Mouse (Mus musculus): ENCODE results near the gene Nfkbie.

Gene Nfkbie

DNA sequence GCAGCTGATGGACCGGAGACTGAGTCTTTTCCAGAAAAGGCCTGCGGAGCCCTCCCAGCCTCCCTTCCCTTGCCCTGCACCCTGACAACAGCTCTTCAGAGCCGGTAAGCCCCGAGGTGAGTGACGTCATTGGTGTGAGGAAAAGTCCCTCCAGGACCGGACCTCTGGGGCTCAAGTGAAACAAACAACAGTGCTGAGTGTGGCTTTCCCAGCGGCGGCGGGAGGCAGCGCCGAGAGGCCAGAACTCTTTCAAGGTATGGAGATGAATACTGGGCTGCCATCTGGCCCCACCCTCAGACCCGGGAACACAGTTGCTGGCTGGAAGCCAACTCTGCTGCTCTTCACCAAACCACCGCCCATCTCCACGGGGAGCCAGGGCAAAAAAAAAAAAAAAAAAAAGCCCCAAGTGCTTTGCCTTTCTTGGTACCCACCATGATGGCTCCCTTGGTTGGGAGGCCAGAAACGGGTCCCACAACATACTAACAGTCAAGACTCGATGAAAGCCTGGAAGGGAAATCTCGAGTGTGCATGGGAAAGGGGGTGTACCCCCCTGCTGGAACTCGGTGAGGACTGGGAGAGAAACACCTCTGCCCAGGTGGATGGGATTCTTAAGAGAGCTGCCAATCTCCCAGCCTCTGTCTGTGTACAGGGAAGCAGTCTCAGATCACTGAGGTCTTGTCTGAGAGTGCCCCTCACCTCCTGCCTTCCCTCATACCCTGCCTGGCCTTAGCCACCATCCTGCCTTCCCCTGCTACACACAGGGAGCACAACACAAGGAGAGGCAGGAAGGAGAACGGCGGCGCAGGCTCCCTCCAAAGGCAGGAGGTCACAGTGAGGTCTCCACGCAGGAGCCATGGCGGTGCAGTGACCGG lies 11.3 kb upstream of the Nfkbie start:
- DNase-seq = peak; percentile 84

DNA sequence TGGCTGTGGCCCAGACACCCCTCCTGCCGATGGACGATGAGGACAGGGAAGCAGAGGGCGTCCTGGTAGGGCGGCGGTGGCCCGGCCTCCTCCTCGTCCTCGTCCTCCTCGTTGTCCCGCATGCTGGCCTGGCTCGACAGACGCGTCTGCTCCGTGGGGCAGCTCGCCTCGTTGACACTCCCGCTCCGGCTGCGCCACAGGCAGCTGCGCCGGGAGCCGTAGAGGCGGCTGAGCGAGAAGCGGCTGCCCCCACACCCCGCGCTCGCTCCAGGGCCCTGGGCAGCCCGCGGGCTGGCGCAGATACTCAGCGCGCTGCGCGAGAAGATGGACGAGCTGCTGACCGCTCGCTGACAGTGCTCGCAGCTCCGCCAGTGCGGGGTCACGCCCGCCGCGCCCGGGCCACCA lies 10.6 kb upstream of the Nfkbie start:
- DNase-seq = no peak

DNA sequence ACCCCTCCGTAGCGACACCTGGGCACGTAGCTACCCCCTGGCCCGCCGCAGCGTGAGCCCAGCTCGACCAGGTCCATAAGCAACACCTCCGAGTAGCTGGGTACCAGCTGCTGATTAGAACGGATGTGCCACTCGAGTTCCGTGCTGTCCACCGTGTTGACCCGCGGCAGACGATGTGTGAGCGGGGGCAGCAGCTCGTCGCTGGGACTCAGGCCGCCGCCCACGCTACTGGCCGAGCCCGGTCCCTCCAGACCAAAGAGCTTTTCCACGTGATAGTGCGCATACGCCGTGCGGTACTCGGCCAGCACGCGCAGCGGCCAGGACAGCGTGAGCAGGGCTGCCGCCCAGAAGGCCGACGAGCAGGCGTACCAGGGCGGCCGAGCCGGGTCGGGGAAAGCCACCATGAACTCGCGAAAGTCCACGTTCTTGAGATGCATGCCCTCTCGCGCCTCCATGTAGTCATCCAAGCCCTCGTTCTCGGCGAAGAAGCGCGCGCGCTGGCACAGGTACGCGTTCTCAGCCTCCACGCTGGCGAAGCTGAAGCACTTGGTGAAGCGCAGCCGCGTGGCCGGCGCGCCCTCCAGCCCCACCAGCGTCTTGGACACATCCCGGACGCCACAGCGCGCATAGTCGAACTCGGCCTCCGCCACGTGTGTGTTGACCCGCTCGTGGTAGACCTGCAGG lies 10.1 kb upstream of the Nfkbie start:
- DNase-seq = peak; percentile 87

DNA sequence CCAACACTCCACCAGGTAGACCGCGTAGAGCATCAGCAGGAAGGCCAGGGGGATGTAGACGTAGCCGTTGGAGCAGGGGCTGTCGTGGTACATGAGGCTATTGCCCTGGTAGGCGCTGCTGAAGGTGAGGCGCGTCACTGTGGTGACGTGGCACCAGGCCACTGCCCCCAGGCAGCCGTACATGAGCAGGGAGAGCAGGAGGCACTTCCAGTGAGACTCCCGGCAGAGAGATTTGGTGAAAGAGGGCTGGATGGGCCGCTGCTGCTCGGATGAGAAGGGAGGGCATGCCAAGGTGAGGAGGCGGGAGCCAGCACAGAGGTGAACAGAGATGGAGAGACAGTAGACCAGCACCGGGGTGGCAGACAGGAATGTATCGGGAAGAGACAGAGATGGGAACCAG lies 8.6 kb upstream of the Nfkbie start:
- DNase-seq = peak; percentile 80

DNA sequence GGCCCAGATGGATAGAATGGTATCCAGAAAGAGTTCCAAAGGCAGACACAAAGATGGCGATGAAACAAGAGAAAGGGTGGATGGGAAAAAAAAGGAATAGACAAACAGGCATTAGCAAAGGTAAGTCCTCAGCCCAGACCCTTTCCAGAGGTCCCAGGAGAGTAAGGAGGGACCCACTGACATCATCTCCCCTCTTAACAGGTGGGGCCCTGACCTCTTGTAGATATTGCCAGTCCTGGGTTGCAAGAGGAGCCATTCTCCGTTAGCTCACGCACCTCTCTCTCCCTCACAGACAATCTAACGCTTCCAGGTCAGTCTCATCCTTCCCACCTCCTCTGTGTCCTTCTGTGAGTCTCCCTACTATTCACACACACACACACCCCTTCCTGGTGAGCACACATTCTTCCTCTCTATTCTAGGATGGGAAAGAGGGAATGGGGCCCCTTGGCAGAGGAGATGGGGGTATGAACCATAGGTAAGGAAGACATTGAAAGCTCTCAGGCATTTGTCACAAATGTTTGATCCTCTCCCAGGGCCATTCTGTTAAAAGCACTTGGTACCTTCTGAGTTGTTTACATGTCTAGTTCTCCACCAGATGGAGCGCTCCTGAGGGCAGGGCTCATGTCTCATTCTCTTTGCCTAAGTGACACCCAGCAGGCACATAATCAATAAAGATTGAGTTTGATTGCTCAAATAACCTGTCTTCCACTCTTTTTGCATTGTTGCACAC lies 7.9 kb upstream of the Nfkbie start:
- DNase-seq = no peak

DNA sequence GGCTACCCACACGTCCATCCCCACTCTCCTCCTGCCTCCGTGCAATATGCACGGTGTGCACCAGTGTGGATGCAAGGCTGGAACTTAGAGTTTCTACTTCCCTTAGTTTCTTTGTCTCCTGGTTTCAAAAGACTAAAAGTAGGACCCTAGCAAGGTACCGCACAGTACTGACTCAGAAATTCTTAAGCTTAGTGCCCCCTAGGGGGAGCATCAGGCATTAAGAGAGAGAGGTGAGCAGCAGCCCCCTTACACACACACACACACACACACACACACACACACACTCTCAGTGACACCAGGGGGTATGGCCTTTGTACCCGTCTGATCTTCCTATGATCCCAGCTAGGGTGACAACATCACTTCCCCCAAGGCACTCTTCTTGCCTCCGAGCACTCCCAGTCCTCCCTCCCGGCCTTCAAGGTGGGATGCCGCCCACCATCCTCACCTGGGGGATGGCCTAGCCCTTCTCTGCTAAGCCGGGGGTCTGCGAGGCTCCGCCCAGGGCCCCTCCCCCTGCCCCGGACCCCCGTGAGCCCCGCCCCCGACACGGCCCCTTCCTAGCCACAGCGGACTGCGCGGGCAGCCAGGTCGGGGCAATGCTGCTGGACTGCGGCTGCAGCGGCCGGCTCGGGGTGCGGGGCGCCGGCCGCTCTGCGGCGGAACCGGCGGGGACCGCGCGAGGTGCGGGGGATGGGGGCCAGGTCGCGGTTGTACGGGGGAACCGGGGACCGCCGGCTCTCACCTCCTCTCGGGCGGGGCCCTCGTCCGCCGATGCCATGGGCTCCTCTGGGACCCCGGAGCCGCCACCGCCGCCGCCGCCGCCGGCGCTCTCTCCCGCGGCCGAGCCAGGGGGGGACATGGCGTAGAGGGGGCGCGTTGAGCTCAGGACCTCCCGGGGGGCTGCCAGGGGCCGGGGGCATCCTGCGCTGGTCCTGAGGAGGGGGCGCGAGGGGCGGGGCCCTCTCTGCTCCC lies 6.7 kb upstream of the Nfkbie start:
- DNase-seq = peak; percentile 85

DNA sequence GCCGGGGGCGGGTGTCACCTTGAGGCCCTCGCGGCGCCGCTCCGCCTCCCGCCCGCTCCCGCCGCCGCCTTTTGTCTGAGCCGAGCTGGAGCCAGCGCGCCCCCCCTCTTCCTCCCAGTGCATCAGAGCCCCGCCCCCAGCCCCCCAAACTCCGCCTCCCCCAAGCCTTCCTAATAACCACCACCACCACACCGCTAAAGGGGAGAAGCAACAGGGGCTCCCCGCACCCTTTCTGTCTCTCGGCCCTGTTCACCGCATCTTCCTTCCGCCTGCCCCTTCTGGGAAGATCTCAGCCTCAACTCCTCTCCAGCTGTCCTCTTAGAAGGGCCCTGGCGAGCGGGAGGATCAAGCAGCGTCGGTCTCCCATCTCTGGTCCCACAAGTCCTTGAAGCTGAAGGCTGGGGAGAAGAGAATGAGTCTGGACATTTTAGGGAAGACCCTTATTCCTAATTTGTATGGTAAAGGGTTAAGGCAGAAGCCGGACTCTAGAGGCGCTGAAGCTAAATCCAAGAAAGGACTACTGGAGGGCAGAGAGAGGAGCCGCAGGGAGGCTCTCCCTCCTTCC lies 5.8 kb upstream of the Nfkbie start, which contains the start of gene Tmem151b:
Tmem151b (minus strand) TSS at position 61 of the 565 bp plus-strand sequence.
- DNase-seq = peak; percentile 68

DNA sequence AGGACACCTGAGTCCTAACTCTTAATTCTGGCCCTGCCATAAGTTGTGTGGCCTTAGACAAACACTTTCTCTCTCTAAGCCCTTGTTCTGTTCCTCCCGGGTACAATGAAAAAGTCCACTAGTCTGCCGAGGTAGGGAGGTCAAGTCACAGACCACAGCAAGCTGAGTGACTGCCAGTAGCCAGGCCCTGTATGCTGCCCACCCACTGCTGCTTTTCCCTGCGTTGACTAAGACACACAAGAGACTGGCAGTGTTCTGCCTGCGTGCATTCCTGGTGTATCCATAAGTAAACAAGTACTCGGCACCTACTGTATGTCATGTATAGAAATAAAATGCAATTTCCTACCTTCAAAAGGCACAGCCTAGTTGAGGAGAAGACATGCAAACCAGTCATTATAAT lies 5.2 kb upstream of the Nfkbie start:
- DNase-seq = no peak

DNA sequence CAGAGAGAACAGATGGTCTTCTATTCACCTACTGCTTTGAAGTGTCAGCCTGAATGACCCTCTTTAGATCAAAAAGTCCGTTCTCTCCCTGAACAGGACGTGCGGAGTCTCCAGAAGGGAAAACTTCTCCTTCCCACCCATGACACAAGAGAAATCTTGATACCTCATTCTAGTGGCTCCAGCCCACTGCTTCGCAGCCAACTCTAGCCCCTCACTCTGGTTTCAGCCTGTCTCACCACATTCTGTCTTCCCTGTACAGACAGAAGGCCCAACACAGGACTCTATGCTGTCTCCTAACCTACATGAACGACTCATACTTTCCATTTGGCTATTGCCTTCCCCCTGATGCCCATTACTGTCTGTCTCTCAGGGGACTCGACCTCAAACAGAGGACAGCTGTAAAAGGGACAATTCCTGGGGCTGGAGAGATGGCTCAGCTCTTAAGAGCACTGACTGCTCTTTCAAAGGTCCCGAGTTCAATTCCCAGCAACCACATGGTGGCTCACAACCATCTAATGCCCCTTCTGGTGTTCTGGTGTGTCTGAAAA lies 4.2 kb upstream of the Nfkbie start:
- DNase-seq = no peak

DNA sequence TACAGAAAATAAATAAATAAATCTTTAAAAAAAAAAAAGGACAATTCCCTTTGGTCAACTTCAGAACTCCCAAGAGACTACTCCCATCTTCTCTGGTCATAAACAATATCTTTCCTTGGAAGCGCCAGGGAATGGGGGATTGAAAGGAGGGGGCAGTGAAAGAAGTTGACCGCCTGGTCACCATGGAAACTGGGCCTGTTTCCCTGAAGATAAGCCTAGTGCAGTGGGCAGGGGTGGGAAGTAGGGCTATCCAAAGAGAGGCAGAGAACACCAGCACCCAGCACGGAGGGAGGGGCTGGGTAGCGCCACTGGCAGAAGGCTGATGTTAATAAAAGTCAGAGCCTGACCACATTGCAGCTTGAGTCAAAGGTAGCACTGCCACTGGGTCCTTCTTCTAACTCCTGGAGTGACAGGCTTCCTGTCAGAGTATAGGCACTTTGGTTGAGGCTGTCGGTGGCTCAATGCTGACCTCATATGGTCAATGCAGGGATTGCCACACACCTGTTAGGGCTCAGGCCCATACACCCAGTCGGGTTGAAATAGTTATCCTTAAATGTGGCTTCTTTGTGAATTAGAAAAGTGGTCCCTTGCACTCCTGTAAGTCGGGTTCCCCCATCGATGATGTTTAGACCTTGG lies 3.6 kb upstream of the Nfkbie start:
- peak; percentile 96 for DNase-seq

DNA sequence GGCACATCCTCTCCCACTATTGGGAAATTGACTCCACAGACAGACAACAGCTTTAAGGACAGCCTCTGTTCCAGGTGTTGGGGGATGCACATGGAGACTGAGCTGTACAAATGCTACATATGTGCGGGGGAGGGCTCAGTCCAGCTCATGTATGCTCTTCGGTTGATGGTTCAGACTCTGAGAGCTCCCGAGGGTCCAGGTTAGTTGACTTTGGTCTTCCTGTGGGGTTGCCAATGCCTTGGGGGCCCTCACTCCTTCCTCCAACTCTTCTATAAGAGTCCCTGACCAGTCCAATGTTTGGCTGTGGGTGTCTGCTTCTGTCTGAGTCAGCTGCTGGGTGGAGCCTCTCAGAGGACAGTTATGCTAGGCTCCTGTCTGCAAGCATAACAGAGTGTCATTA lies 2.4 kb upstream of the Nfkbie start:
- DNase-seq = peak; percentile 77

DNA sequence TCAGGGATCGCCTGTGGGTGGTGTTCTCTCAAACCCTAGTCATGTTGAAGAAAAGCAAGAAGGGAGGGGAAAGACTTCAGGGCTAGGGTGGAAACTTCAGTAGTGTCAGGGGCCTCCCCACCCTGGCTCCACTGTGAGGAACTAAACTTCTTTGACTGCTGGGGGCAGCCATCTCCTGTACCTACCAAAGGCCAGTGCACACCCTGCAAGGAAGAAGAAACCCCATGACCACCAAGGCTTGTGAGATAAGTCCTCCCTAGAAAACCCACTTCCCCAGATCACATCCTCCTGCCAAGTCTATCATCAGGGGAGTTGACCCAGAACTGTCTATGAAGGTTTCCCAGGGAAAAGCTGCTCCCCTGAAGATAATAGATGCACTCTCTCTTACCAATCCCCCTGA lies 1.1 kb upstream of the Nfkbie start:
- no peak for DNase-seq

DNA sequence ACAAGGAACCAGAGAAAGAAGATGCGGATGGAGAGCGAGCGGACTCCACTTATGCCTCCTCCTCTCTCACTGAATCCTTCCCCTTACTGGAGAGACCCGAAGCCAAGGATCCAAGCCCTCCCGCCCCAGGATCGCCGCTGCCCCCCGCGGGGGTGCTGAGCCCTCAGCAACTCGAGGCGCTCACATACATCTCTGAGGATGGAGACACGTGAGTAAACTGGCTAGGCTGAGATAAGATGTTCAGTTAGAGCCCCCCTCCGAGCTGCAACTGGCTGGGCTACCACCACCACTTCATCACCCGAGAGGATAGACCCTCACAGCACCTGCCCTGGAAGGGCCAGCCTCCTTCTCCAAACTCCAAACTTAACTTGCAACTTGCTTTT lies 595 bp downstream of the Nfkbie start:
- peak; percentile 92 for DNase-seq

DNA sequence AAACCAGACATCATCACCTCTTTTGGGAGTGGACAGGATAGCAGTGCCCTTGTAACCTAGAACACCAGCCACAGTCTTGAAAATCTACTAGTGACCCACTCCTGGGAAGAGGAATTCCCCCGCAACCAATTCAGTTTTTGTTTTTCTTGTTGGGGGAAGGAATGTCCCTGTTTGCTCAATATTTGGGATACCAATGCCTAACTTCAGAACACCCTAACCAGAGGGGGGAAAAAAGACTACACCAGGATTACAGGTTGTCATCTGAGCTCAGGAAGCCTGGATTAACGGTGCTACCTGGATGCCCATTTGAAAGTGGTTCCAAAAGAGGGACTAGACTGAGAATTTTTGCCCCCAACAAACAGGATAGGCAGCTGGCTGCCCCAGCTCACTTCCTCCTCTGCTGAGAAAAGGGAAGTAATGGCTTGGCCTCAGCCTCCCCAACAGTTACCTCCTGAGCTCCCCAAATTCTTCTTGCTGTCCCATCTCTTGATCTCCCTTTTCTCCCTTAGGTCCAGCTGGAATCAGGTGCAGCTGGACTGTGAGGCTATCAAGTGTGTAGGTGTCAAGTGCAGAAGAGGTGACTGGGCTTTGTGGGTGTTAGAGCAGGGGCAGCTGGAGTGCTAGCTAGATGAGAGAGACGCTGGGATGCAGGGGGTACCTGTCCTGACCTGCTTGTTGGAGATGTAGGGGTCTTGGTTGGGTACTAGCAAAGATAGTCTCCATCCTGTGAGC lies 1.2 kb downstream of the Nfkbie start:
- DNase-seq = peak; percentile 93

DNA sequence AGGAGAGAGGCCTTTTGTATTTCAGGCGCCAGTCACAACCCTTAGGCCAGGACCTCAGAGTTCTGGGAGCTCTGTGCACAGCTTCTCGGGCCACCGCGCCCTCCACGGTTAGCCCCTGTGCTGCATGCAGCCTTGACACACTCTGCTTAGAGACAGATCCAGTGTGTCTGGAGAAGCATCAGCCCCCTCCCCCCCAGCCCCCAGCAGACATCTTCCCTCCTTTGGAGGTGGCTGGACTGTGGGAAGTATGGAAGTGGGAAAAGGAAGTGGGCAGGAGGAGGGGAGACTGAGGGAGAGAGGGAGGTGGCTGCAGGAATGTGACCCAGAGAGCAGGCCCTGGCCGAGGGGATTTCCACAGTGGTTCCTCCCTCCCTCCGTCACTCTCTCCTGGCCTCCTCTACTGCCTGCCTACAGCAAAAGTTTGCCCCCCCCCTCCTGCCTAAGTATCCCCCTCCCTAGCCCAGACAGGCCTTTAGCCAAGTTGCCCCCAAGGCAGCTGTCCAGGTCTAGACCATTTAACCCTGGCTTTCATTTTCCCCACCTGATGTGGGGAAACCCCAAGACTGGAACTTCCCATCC lies 1.8 kb downstream of the Nfkbie start:
- DNase-seq = peak; percentile 94

DNA sequence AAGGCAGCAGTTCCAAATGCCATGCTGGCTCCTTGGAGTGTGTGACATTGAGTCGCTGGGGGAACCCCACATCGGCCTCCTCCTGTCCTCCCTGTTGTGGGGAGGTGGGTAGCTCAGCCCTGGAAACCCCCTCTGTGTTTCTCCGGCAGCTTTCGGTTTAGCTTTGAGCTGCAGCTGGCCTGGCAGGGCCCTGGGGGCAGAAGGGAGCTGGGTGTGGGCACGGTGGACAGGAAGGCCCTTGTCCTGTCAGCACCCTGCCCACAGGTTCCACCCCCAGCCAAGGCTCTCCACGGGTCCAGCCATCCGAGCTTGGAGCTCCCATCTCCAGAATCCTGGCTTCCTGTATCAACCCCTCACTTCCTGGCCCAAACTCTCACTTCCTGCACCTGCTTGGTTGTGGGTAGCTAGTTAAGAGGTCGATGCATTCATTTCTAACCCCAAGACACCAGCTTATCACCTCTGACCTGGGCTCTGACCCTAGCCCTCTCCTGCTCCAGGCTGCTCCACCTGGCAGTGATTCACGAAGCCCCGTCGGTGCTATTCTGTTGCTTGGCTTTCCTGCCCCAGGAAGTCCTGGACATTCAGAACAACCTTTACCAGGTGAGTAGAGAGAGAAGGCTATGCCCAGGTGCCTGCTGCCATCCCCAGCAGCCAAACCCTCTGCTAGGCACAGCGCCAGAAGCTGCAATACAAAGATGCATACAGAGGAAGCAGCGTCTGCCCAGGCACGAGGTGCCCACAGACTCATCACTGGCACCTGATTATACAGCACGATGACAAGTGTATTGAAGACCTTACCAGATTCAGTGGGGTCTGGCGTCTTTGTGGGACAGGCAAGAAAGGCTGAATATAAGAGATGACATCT lies 2.7 kb downstream of the Nfkbie start:
- peak; percentile 94 for DNase-seq

DNA sequence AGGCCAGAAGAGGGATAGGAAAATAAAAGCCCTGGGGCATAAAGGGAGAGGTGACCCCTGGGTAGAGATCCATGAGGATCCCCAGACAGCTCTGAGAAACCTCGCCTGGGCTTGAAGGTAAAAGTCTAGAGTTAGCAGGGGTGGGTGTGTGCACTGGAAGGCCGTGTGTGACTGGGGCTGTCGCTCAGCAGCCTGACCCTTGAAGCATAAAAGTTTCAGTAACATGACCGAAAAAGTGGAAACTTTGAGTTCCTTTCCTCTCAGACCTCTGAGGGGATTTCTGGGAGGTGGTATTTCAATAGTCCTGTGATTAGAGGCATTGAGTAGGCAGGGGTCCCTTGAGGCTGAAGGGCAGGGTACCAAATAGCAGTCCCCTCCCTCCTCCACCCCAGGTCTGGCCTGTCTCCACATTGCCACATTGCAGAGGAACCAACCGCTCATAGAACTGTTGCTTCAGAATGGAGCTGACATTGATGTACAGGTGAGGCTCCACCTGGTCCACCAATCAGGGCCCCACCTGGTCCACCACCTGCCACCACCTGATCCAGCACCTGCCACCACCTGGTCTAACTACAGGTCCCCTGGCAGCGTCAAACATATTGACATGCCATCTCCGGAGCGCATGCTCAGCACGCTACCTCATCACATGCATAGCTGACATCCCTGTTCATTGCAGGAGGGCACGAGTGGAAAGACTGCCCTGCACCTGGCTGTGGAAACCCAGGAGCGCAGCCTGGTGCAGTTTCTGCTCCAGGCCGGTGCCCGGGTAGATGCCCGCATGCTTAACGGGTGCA lies 4.4 kb downstream of the Nfkbie start:
- DNase-seq = no peak

DNA sequence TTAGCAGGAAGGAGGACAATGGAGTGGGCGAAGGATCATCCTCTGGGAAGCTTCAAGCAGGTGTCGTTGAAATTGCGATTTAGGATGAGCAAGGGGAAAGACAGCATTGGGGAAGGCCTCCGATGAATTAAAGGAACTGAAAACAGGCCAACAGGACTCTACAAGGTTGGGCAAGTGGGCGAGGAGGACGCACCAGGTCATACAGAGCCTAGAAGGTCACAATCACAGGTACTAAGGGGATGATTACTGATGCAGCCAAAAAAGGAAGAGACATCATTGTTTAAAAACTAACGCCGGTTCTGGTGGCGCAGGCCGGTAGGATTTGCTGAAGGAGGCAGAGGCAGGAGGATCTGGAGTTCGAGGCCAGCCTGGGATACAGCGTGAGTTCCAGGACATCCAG lies 7.7 kb downstream of the Nfkbie start:
- DNase-seq = no peak

All from heart, adult 11 months (tissue).